Comparison of ENCODE assay signal across 7 mouse cellular contexts in genomic region chr13:86147331-86147730, GRCm38 (mm10).
"Had no signal": no experiment of that assay in that cellular context is flagged by ENCODE, and none has a peak within 500 bp of the region (broad histone marks: within the 10 kb centered on the region; RNA-seq: fewer than 3 reads in every experiment).

No protein-coding gene starts in this region.

- DNase-seq: lung, adult 2 months; lung, postnatal 14 days; lung, postnatal 36 days; right cerebral cortex, postnatal 14 days; thymus, adult 2 months; thymus, postnatal 25 days; thymus, postnatal 4 days had no signal
